Mouse (Mus musculus) mouse trophoblast stem cell (cell line): ENCODE measurements around the gene C1qtnf2.

Experiments
- in situ Hi-C, 2 experiments: fragments of 300-500 bp; cut with MseI, MboI; formaldehyde crosslinking; loops; 2 replicates in 1 of 2; 3 replicates in 1 of 2; pipeline ENCODE4 v1.15.1; 2025

The C1qtnf2 gene

GRCm38 (mm10) chr11:43481672-43482522, 7.8 kb downstream of the C1qtnf2 start:
- in situ Hi-C loops, result no loop called here

- in situ Hi-C loops, result no loop called here
Measured at GRCm38 (mm10) chr11:43483122-43483792, 9.2 kb downstream of the C1qtnf2 start.

- in situ Hi-C loops, result no loop called here
Measured at GRCm38 (mm10) chr11:43484057-43484456, 10.0 kb downstream of the C1qtnf2 start.

GRCm38 (mm10) chr11:43484652-43485051, 10.6 kb downstream of the C1qtnf2 start:
- in situ Hi-C loops, result loop anchor here in 1 of 2 experiments (5.0 kb wide), 1 partner anchor 32 kb away; no protein-coding TSS in a partner anchor

- in situ Hi-C loops, result loop anchor here in 1 of 2 experiments (5.0 kb wide), 1 partner anchor 34 kb away; no protein-coding TSS in a partner anchor
Measured at GRCm38 (mm10) chr11:43485855-43486254, 11.8 kb downstream of the C1qtnf2 start.

GRCm38 (mm10) chr11:43492663-43493062, 18.6 kb downstream of the C1qtnf2 start:
- in situ Hi-C loops, result loop anchor here (10.0 kb wide), 1 partner anchor 92 kb away; the partner anchor contains the start of gene 4933415A04Rik (in 2 of the 2)

- in situ Hi-C loops, result loop anchor here (10.0 kb wide), 1 partner anchor 91 kb away; the partner anchor contains the start of gene 4933415A04Rik (in 2 of the 2)
Measured at GRCm38 (mm10) chr11:43493815-43494409, 19.8 kb downstream of the C1qtnf2 start.

- in situ Hi-C loops, result loop anchor here (10.0 kb wide), 1 partner anchor 90 kb away; the partner anchor contains the start of gene 4933415A04Rik (in 2 of the 2)
Measured at GRCm38 (mm10) chr11:43495037-43495436, 21.0 kb downstream of the C1qtnf2 start.

- in situ Hi-C loops, result loop anchor here (10.0 kb wide), 1 partner anchor 89 kb away; the partner anchor contains the start of gene 4933415A04Rik (in 2 of the 2)
Measured at GRCm38 (mm10) chr11:43495532-43495931, 21.5 kb downstream of the C1qtnf2 start.

GRCm38 (mm10) chr11:43501256-43501655, 27.2 kb downstream of the C1qtnf2 start:
- in situ Hi-C loops, result no loop called here

- in situ Hi-C loops, result no loop called here
Measured at GRCm38 (mm10) chr11:43505188-43505587, 31.1 kb downstream of the C1qtnf2 start.

GRCm38 (mm10) chr11:43507976-43508375, 33.9 kb downstream of the C1qtnf2 start:
- in situ Hi-C loops, result no loop called here

- in situ Hi-C loops, result no loop called here
Measured at GRCm38 (mm10) chr11:43509878-43510277, 35.8 kb downstream of the C1qtnf2 start.

GRCm38 (mm10) chr11:43512661-43513190, 38.6 kb downstream of the C1qtnf2 start:
- in situ Hi-C loops, result no loop called here

- in situ Hi-C loops, result no loop called here
Measured at GRCm38 (mm10) chr11:43516344-43517021, 42.4 kb downstream of the C1qtnf2 start.

- in situ Hi-C loops, result no loop called here
Measured at GRCm38 (mm10) chr11:43517641-43518040, 43.6 kb downstream of the C1qtnf2 start.

- in situ Hi-C loops, result no loop called here
Measured at GRCm38 (mm10) chr11:43518086-43518485, 44.0 kb downstream of the C1qtnf2 start.

GRCm38 (mm10) chr11:43518821-43519220, 44.7 kb downstream of the C1qtnf2 start:
- in situ Hi-C loops, result no loop called here

GRCm38 (mm10) chr11:43520521-43520920, 46.4 kb downstream of the C1qtnf2 start:
- in situ Hi-C loops, result no loop called here

- in situ Hi-C loops, result no loop called here
Measured at GRCm38 (mm10) chr11:43528078-43528682, 54.1 kb downstream of the C1qtnf2 start.
